Mouse (Mus musculus): ENCODE measurements around the gene Slc44a5. TPM values are rescaled to one million over a fixed set of nuclear protein-coding genes. Genes with fewer than 3 reads are reported as not detected.
"Not testable (repeated sequence)": the region's sequence is repeated elsewhere in the genome, so short reads cannot be mapped to it uniquely, and the experiment has no call there.

The Slc44a5 gene
- polyA plus RNA-seq, 1 experiment from 2014 or later: 1.8 TPM

- H3K4me2 ChIP-seq; H3K27me3 ChIP-seq (ENCODE audit: control insufficient read depth, insufficient read depth, low read length); H3K4me3 ChIP-seq (ENCODE audit: low read depth, low read length); H3K4me1 ChIP-seq (ENCODE audit: control insufficient read depth, insufficient read depth, low read length); H3K36me3 ChIP-seq (ENCODE audit: control insufficient read depth, insufficient read depth, low read length); H3K9ac ChIP-seq (ENCODE audit: low read depth, low read length); H3K9me3 ChIP-seq (replicated peaks; ENCODE audit: control insufficient read depth, low read length); H3K27ac ChIP-seq (ENCODE audit: low read depth, low read length); ATAC-seq (replicated peaks; ENCODE audit: insufficient number of reproducible peaks, low FRiP score, low TSS enrichment): not testable (repeated sequence)
- 74% methylated on average over 2 of the region's 2 CpGs for WGBS (ENCODE audit: insufficient replicate concordance)
These were observed 281.0 kb downstream of the Slc44a5 start for GRCm38 (mm10) chr3:154254187-154254586.

- ATAC-seq (replicated peaks; ENCODE audit: insufficient number of reproducible peaks, low FRiP score, low TSS enrichment): no peak
- Histone ChIP-seq H3K9ac (ENCODE audit: low read depth, low read length) (no peak overlapping the region), H3K4me1 (ENCODE audit: control insufficient read depth, insufficient read depth, low read length) (no peaks in the 10 kb centered on the region), H3K27ac (ENCODE audit: low read depth, low read length) (no peak overlapping the region), H3K4me2 (no peak overlapping the region), H3K4me3 (ENCODE audit: low read depth, low read length) (no peak overlapping the region), H3K27me3 (ENCODE audit: control insufficient read depth, insufficient read depth, low read length) (no peaks in the 10 kb centered on the region), H3K9me3 (replicated peaks; ENCODE audit: control insufficient read depth, low read length) (no peaks in the 10 kb centered on the region), H3K36me3 (ENCODE audit: control insufficient read depth, insufficient read depth, low read length) (no peaks in the 10 kb centered on the region)
These were observed 284.1 kb downstream of the Slc44a5 start for GRCm38 (mm10) chr3:154257312-154257711.

- no peak overlapping the region for H3K9ac ChIP-seq (ENCODE audit: low read depth, low read length)
- H3K9me3 ChIP-seq (replicated peaks; ENCODE audit: control insufficient read depth, low read length): no peaks in the 10 kb centered on the region
- H3K27me3 ChIP-seq (ENCODE audit: control insufficient read depth, insufficient read depth, low read length): no peaks in the 10 kb centered on the region
- H3K27ac ChIP-seq (ENCODE audit: low read depth, low read length): no peak overlapping the region
- ATAC-seq (replicated peaks; ENCODE audit: insufficient number of reproducible peaks, low FRiP score, low TSS enrichment): no peak
- H3K4me1 ChIP-seq (ENCODE audit: control insufficient read depth, insufficient read depth, low read length): no peaks in the 10 kb centered on the region
- no peak overlapping the region for H3K4me3 ChIP-seq (ENCODE audit: low read depth, low read length)
- 71% methylated on average over 9 of the region's 9 CpGs for WGBS (ENCODE audit: insufficient replicate concordance)
- no peak overlapping the region for H3K4me2 ChIP-seq
- H3K36me3 ChIP-seq (ENCODE audit: control insufficient read depth, insufficient read depth, low read length): no peaks in the 10 kb centered on the region
These were observed 295.1 kb downstream of the Slc44a5 start for GRCm38 (mm10) chr3:154268313-154268712.

GRCm38 (mm10) chr3:154269757-154270366, 296.6 kb downstream of the Slc44a5 start:
- H3K9ac ChIP-seq (ENCODE audit: low read depth, low read length): no peak overlapping the region
- no peaks in the 10 kb centered on the region for H3K4me1 ChIP-seq (ENCODE audit: control insufficient read depth, insufficient read depth, low read length)
- H3K9me3 ChIP-seq (replicated peaks; ENCODE audit: control insufficient read depth, low read length): no peaks in the 10 kb centered on the region
- no peak for ATAC-seq (replicated peaks; ENCODE audit: insufficient number of reproducible peaks, low FRiP score, low TSS enrichment)
- no peaks in the 10 kb centered on the region for H3K36me3 ChIP-seq (ENCODE audit: control insufficient read depth, insufficient read depth, low read length)
- no peaks in the 10 kb centered on the region for H3K27me3 ChIP-seq (ENCODE audit: control insufficient read depth, insufficient read depth, low read length)
- 14% methylated on average over 19 of the region's 19 CpGs for WGBS (ENCODE audit: insufficient replicate concordance)
- H3K27ac ChIP-seq (ENCODE audit: low read depth, low read length): no peak overlapping the region
- H3K4me3 ChIP-seq (ENCODE audit: low read depth, low read length): peak overlapping the region; percentile 6; the same call in 1 of the 2 replicates
- peak overlapping the region; percentile 59 for H3K4me2 ChIP-seq

GRCm38 (mm10) chr3:154274681-154275080, 301.4 kb downstream of the Slc44a5 start:
- no peaks in the 10 kb centered on the region for H3K4me1 ChIP-seq (ENCODE audit: control insufficient read depth, insufficient read depth, low read length)
- H3K4me2 ChIP-seq: no peak overlapping the region
- no peaks in the 10 kb centered on the region for H3K9me3 ChIP-seq (replicated peaks; ENCODE audit: control insufficient read depth, low read length)
- no peak overlapping the region for H3K27ac ChIP-seq (ENCODE audit: low read depth, low read length)
- H3K9ac ChIP-seq (ENCODE audit: low read depth, low read length): no peak overlapping the region
- 65% methylated on average over 3 of the region's 3 CpGs for WGBS (ENCODE audit: insufficient replicate concordance)
- no peak for ATAC-seq (replicated peaks; ENCODE audit: insufficient number of reproducible peaks, low FRiP score, low TSS enrichment)
- H3K36me3 ChIP-seq (ENCODE audit: control insufficient read depth, insufficient read depth, low read length): no peaks in the 10 kb centered on the region
- H3K4me3 ChIP-seq (ENCODE audit: low read depth, low read length): no peak overlapping the region
- no peaks in the 10 kb centered on the region for H3K27me3 ChIP-seq (ENCODE audit: control insufficient read depth, insufficient read depth, low read length)

GRCm38 (mm10) chr3:154284260-154284659, 311.0 kb downstream of the Slc44a5 start:
- Histone ChIP-seq H3K27ac (ENCODE audit: low read depth, low read length) (no peak overlapping the region), H3K4me1 (ENCODE audit: control insufficient read depth, insufficient read depth, low read length) (0 out of 2 replicates have a peak, but pooled peaks cover 4% of the 10 kb centered on the region), H3K36me3 (ENCODE audit: control insufficient read depth, insufficient read depth, low read length) (no peaks in the 10 kb centered on the region), H3K4me2 (no peak overlapping the region), H3K9ac (ENCODE audit: low read depth, low read length) (no peak overlapping the region), H3K4me3 (ENCODE audit: low read depth, low read length) (no peak overlapping the region), H3K9me3 (replicated peaks; ENCODE audit: control insufficient read depth, low read length) (no peaks in the 10 kb centered on the region), H3K27me3 (ENCODE audit: control insufficient read depth, insufficient read depth, low read length) (no peaks in the 10 kb centered on the region)
- 35% methylated on average over 3 of the region's 3 CpGs for WGBS (ENCODE audit: insufficient replicate concordance)
- no peak for ATAC-seq (replicated peaks; ENCODE audit: insufficient number of reproducible peaks, low FRiP score, low TSS enrichment)

GRCm38 (mm10) chr3:154285351-154285750, 312.1 kb downstream of the Slc44a5 start:
- Histone ChIP-seq H3K4me2 (no peak overlapping the region), H3K9me3 (replicated peaks; ENCODE audit: control insufficient read depth, low read length) (no peaks in the 10 kb centered on the region), H3K4me3 (ENCODE audit: low read depth, low read length) (no peak overlapping the region), H3K9ac (ENCODE audit: low read depth, low read length) (no peak overlapping the region), H3K27ac (ENCODE audit: low read depth, low read length) (no peak overlapping the region), H3K36me3 (ENCODE audit: control insufficient read depth, insufficient read depth, low read length) (no peaks in the 10 kb centered on the region), H3K4me1 (ENCODE audit: control insufficient read depth, insufficient read depth, low read length) (0 out of 2 replicates have a peak, but pooled peaks cover 4% of the 10 kb centered on the region), H3K27me3 (ENCODE audit: control insufficient read depth, insufficient read depth, low read length) (no peaks in the 10 kb centered on the region)
- 48% methylated on average over 4 of the region's 4 CpGs for WGBS (ENCODE audit: insufficient replicate concordance)
- no peak for ATAC-seq (replicated peaks; ENCODE audit: insufficient number of reproducible peaks, low FRiP score, low TSS enrichment)

GRCm38 (mm10) chr3:154287217-154287616, 314.0 kb downstream of the Slc44a5 start:
- Histone ChIP-seq H3K27me3 (ENCODE audit: control insufficient read depth, insufficient read depth, low read length) (no peaks in the 10 kb centered on the region), H3K4me2 (no peak overlapping the region), H3K4me1 (ENCODE audit: control insufficient read depth, insufficient read depth, low read length) (0 out of 2 replicates have a peak, but pooled peaks cover 4% of the 10 kb centered on the region), H3K9ac (ENCODE audit: low read depth, low read length) (no peak overlapping the region), H3K4me3 (ENCODE audit: low read depth, low read length) (no peak overlapping the region), H3K9me3 (replicated peaks; ENCODE audit: control insufficient read depth, low read length) (no peaks in the 10 kb centered on the region), H3K36me3 (ENCODE audit: control insufficient read depth, insufficient read depth, low read length) (no peaks in the 10 kb centered on the region), H3K27ac (ENCODE audit: low read depth, low read length) (no peak overlapping the region)
- ATAC-seq (replicated peaks; ENCODE audit: insufficient number of reproducible peaks, low FRiP score, low TSS enrichment): no peak
- WGBS (ENCODE audit: insufficient replicate concordance): 43% methylated on average over 2 of the region's 2 CpGs

- WGBS (ENCODE audit: insufficient replicate concordance): 73% methylated on average over 4 of the region's 4 CpGs
- Histone ChIP-seq H3K36me3 (ENCODE audit: control insufficient read depth, insufficient read depth, low read length) (no peaks in the 10 kb centered on the region), H3K4me3 (ENCODE audit: low read depth, low read length) (no peak overlapping the region), H3K27me3 (ENCODE audit: control insufficient read depth, insufficient read depth, low read length) (no peaks in the 10 kb centered on the region), H3K4me1 (ENCODE audit: control insufficient read depth, insufficient read depth, low read length) (0 out of 2 replicates have a peak, but pooled peaks cover 4% of the 10 kb centered on the region), H3K27ac (ENCODE audit: low read depth, low read length) (no peak overlapping the region), H3K9ac (ENCODE audit: low read depth, low read length) (no peak overlapping the region), H3K9me3 (replicated peaks; ENCODE audit: control insufficient read depth, low read length) (no peaks in the 10 kb centered on the region), H3K4me2 (no peak overlapping the region)
- ATAC-seq (replicated peaks; ENCODE audit: insufficient number of reproducible peaks, low FRiP score, low TSS enrichment): no peak
These were observed 315.3 kb downstream of the Slc44a5 start for GRCm38 (mm10) chr3:154288429-154289069.
